Mouse (Mus musculus) liver (tissue): ENCODE measurements around the gene Otub1.

ENCODE experiments used
- DNase-seq: peaks from one replicate; pipeline ENCODE4 v3.0.0-alpha.2; 2020; ENCODE audit warnings: mixed read lengths

Otub1 gene

DNA sequence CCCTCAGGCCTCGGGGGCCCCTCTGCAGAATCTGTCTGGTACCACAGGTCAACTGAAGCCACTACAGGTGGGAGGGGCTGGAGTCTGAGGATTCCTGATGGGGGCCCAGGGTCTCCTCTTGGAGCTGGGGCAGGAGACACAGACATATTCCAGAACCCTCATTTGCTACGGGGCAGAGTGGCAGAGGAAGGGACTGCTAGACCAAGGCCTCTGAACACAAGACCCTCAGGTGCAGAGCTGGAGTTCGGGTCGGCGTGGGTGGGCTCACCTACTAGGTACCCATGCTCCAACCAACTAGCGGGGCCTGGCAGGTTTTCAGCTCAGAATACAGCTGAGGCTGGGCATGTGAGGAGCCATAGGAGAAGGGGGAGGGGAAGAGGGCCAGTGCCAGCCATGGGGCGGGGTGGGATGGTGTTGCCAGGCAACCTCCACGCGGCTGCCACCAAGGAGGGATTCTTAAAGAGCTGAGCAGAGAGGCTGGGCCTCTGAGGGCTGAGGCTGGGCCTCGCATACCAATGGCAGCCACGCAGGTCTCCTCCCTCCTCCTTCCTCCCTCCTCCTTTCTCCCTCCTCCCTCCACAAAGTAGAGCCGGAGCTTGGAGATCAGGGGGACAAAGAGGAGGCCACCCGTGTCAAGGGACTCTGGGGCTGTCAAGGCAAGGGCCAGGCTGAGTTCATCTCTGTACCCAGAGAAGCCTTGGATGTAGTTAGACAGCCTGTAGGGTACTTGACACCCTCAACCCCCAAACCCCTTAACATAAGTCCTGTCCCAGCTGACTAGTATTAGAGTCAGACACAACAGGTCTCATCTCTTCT is 33.9 kb downstream of the Otub1 start:
- DNase-seq: peak; percentile 39

DNA sequence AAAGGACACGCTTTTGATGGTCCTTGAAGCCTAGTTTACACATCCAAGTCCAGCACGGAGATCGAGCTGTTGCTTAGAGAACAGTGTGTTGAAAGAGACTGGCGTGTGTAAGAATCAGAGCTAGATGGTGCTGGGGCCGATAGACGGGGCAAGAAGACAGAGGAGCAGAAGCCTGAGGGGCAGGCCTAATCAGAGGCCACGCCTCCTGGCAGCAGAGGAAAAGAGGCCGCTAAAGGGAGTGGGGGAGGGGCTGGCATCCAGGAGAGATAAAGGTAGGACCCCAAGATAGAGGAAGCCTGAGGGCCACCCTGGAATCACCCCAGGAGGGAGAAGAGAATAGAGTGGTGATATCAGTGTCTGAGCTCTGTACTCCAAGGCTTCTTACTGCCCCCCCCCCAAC is 34.7 kb downstream of the Otub1 start:
- peak; percentile 38 for DNase-seq

GRCm38 (mm10) chr19:7170916-7171315 is 35.2 kb downstream of the Otub1 start:
- no peak for DNase-seq

GRCm38 (mm10) chr19:7168423-7168822 is 37.7 kb downstream of the Otub1 start:
- no peak for DNase-seq

DNA sequence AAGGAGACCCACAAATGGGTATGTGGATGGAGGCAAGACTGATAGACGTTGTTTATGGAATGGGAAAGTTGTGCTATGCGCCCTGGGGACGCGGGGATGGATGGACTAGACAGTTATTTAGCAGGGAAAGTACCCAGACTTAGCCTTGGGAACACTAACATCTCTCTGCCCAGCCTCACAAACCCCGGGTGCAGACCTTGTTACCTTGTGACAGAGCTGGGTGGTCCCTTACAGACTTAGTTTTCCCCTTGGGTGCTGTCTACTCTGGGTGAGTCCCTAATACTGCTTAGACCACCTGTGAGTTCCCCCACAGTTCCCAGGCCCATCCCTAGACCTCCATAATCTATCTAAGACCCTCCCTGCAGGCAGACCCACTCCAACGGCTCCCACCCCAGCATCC is 39.3 kb downstream of the Otub1 start:
- no peak for DNase-seq

GRCm38 (mm10) chr19:7166200-7166711 is 39.9 kb downstream of the Otub1 start:
- no peak for DNase-seq

DNA sequence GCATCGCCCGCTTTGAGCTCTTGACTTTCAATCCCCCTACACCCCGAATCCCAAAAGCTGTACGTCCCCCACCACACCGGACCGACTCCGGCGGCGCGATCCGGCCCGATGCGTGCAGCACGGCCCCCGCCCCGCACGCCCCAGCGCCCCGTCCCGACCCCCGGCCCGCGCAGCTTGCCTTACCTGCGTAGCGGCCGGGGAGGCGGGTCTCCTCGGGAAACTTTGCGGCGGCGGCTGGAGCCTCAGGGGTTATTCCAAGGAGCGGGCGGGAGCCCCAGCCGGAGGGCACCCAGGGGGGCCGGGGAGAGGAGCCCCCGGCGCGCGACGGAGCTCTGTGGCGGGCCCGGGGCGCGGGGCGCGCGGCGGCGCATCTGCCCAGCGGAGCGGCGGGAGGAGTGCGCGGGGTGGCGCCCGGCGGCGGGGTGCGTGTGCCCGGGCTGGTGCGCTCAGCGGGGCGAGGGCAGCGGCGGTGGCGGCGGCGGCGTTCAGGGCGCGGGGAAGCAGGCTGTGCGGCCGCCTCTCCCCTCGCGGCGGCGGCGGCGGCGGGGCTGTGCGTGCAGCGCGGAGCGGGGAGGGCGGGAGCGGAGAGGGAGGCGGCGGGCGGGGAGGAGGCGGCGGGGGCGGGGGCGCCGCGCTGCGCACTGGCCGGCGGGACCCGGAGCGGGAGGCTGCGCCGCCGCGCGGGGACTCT is 40.5 kb downstream of the Otub1 start:
- DNase-seq: no peak

- no peak for DNase-seq
Observed at GRCm38 (mm10) chr19:7164820-7165323, 41.2 kb downstream of the Otub1 start.

GRCm38 (mm10) chr19:7164238-7164637 is 41.9 kb downstream of the Otub1 start:
- DNase-seq: no peak

DNA sequence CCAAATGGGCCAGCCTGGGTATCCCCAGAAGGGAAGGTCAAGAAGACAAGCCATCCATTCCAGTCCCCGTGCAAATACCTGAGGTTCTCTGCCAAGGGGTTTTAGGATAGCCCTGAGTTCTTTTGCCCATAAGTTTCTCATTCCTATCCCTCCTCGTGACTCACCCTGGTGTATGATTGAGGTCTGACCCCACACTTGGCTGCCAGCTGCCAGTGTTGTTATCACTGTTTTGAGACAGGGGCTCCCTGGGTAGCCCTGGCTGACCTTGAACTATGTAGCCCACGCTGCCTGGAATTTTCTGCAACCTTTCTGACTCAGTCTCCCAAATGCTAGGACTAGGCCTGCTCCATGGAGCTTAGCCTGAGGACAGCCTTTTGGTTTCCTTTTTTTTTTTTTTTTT is 45.1 kb downstream of the Otub1 start:
- no peak for DNase-seq

- DNase-seq: peak; percentile 34
Observed at GRCm38 (mm10) chr19:7160151-7160906, 45.8 kb downstream of the Otub1 start.

DNA sequence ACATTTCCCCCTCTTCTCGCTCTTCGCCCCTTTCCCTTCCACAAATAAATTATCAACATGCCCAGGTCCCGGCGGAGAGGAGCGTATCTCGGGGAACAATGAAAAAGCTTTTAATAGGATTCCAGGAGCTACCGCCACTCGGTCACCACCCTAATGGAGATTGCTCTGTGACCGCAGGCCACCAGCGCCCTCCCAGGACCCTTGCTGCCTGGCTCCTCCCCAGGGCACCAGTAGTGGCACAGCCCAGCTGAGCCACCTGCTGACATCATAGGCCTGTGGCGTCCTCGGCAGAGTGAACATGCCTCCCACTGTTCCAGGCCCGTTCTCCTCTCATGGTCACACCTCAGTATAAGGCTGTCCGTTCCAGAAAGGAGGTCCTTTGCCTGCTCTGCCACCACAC is 48.4 kb downstream of the Otub1 start:
- no peak for DNase-seq

DNA sequence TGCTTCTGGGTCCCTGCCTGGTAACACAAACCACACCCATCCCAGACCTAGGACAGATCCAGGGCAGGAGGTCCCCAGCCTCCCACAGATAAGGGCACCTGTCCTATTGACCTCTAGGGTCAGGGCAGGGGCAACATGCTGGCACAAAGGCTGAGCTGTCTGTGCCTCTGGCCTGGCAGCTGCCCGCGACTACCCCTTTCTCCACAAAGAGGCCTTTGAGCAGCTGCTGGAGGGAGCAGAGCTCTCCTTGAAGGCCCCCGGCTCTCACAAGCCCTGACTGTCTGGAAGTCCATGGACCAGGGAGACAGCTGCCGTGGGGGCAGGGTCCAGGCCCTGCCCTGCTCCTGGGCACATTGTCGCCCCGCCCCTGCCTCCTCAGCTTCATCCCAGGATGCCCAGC is 50.9 kb downstream of the Otub1 start:
- DNase-seq: no peak

GRCm38 (mm10) chr19:7153232-7153631 is 52.9 kb downstream of the Otub1 start:
- DNase-seq: peak; percentile 33

GRCm38 (mm10) chr19:7151927-7152653 is 54.0 kb downstream of the Otub1 start:
- DNase-seq: no peak

GRCm38 (mm10) chr19:7151300-7151926 is 54.7 kb downstream of the Otub1 start:
- DNase-seq: no peak

GRCm38 (mm10) chr19:7149158-7149685 is 56.9 kb downstream of the Otub1 start:
- no peak for DNase-seq

DNA sequence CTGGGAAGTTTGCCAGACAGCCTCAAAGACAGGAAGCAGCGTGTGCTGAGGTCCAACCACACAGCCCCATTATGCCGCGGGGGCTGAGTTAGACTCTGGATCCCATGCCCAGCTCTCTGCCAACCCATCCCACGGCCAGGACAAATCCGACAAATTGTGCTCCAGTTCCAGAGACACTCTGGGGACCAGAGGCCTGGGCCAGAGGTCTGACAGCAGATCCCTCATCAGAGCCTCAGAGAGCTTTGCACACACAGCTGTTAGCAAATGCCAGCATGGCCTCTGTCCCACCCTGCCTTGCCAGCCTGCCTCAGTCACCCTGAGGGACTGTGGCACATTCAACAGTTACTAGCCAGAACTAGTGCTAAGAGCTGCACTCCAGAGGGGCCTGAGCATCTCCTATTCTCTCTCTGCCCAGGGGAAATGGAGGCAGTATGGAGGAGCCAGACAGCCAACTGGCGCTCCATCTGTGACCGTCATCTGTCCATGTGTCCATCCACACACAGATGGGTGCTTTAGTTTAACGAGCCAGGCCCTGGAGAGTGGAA is 57.5 kb downstream of the Otub1 start:
- no peak for DNase-seq
